ENCODE assay signal across 18 mouse cellular contexts in genomic region chr17:3105022-3105421, GRCm38 (mm10).
"Had no signal": no experiment of that assay in that cellular context is flagged by ENCODE, and none has a peak within 500 bp of the region (broad histone marks: within the 10 kb centered on the region; RNA-seq: fewer than 3 reads in every experiment).

No protein-coding gene starts in this region.

- ATAC-seq: liver, embryonic 12.5 days; midbrain, embryonic 15.5 days had no signal

- H3K9me3 ChIP-seq: limb, embryonic 10.5 days; limb, embryonic 13.5 days; liver, embryonic 12.5 days; liver, embryonic 15.5 days; lung, embryonic 15.5 days; midbrain, embryonic 12.5 days; midbrain, embryonic 15.5 days; neural tube, embryonic 13.5 days had no signal

- DNase-seq: kidney, adult 2 months; kidney, postnatal 25 days; layer of hippocampus, adult 9-11 months; liver; right cerebral cortex, postnatal 25 days; thymus, adult 18-20 months; thymus, postnatal 36 days had no signal

- H3K27me3 ChIP-seq: limb, embryonic 13.5 days; liver, embryonic 12.5 days; liver, embryonic 15.5 days; lung, embryonic 15.5 days; midbrain, embryonic 12.5 days; midbrain, embryonic 15.5 days; neural tube, embryonic 13.5 days had no signal

- H3K4me3 ChIP-seq: layer of hippocampus, adult 2 months; limb, embryonic 10.5 days; limb, embryonic 13.5 days; liver, embryonic 12.5 days; liver, embryonic 15.5 days; lung, embryonic 15.5 days; midbrain, embryonic 12.5 days; midbrain, embryonic 15.5 days; myocyte; neural tube, embryonic 13.5 days had no signal

- H3K27ac ChIP-seq: kidney, postnatal 0 days; layer of hippocampus, adult 2 months; limb, embryonic 10.5 days; limb, embryonic 13.5 days; liver, embryonic 12.5 days; liver, embryonic 15.5 days; lung, embryonic 15.5 days; midbrain, embryonic 12.5 days; midbrain, embryonic 15.5 days; neural tube, embryonic 13.5 days had no signal

- H3K4me2 ChIP-seq: limb, embryonic 13.5 days; liver, embryonic 12.5 days; liver, embryonic 15.5 days; lung, embryonic 15.5 days; midbrain, embryonic 12.5 days; midbrain, embryonic 15.5 days; neural tube, embryonic 13.5 days had no signal

- H3K36me3 ChIP-seq: liver, embryonic 12.5 days; liver, embryonic 15.5 days; lung, embryonic 15.5 days; midbrain, embryonic 15.5 days had no signal

- H3K4me1 ChIP-seq: lung, embryonic 15.5 days had no signal

- H3K9ac ChIP-seq: limb, embryonic 13.5 days; liver, embryonic 12.5 days; liver, embryonic 15.5 days; lung, embryonic 15.5 days; midbrain, embryonic 12.5 days; midbrain, embryonic 15.5 days; neural tube, embryonic 13.5 days had no signal
